Mouse (Mus musculus) layer of hippocampus, adult 2 months (tissue): Measurements from ENCODE around the gene Clec2e. TPM values are rescaled to one million over a fixed set of nuclear protein-coding genes. Genes with fewer than 3 reads are reported as not detected.
"Not testable (repeated sequence)": the region's sequence is repeated elsewhere in the genome, so short reads cannot be mapped to it uniquely, and the experiment has no call there.

Experiments
- DNase-seq, 2 experiments: peaks; one replicate each; pipeline ENCODE4 v3.0.0; 2022; ENCODE audit warnings: low spot score in 2 of 2
- H3K27ac ChIP-seq: fragments of 200-600 bp; 2 replicates; pipeline ENCODE4 v1.8.1; 2022
- H3K4me3 ChIP-seq: fragments of 200-600 bp; 2 replicates; pipeline ENCODE4 v1.8.1; 2022; ENCODE audit warnings: mild to moderate bottlenecking
- CTCF ChIP-seq: fragments of 200-600 bp; conservative IDR thresholded peaks from 2 replicates; pipeline ENCODE4 v1.8.1; 2022; ENCODE audit warnings: antibody characterized with exemption, mild to moderate bottlenecking, moderate library complexity
- long read RNA-seq, 2 experiments: library from polyadenylated mRNA; stranded (forward); transcript quantifications; one replicate each; pipeline ENCODE4 v2.0.0; 2021; ENCODE audit warnings: borderline mapping rate in 2 of 2
- total RNA-seq, 2 experiments: library from RNA; stranded (reverse); gene quantifications; 2 replicates each; pipeline ENCODE4 v1.2.3; 2021

Clec2e gene
- not detected for total RNA-seq
- long read RNA-seq, experiment 1 = 0 reads
- long read RNA-seq, experiment 2 = 0 reads

GRCm38 (mm10) chr6:129100794-129101193 lies at the start of gene Clec2e:
Clec2e (minus strand) TSS chr6:129100913.
- not testable (repeated sequence) for DNase-seq, H3K4me3 ChIP-seq, H3K27ac ChIP-seq

GRCm38 (mm10) chr6:129146812-129147211 lies 46.1 kb upstream of the Clec2e start:
- Histone ChIP-seq H3K4me3 (no peak overlapping the region), H3K27ac (no peak overlapping the region)
- no peak for DNase-seq
- TF ChIP-seq CTCF = no peak

- no peak for DNase-seq
- Histone ChIP-seq H3K4me3 (no peak overlapping the region), H3K27ac (no peak overlapping the region)
- no peak for TF ChIP-seq CTCF
Observed at GRCm38 (mm10) chr6:129132604-129133341, 32.1 kb upstream of the Clec2e start.

- Histone ChIP-seq H3K27ac (no peak overlapping the region), H3K4me3 (no peak overlapping the region)
- DNase-seq = no peak
- no peak for TF ChIP-seq CTCF
Observed at GRCm38 (mm10) chr6:129126861-129127260, 26.1 kb upstream of the Clec2e start.

- DNase-seq, H3K4me3 ChIP-seq, H3K27ac ChIP-seq: not testable (repeated sequence)
Observed at GRCm38 (mm10) chr6:129124531-129124930, 23.8 kb upstream of the Clec2e start.

GRCm38 (mm10) chr6:129116223-129116622 lies 15.5 kb upstream of the Clec2e start:
- Histone ChIP-seq H3K4me3 (no peak overlapping the region), H3K27ac (no peak overlapping the region)
- TF ChIP-seq CTCF = no peak
- DNase-seq = no peak

GRCm38 (mm10) chr6:129114237-129114636 lies 13.5 kb upstream of the Clec2e start:
- H3K4me3 ChIP-seq, H3K27ac ChIP-seq, DNase-seq: not testable (repeated sequence)

- no peak overlapping the region for H3K4me3 ChIP-seq
- no peak for TF ChIP-seq CTCF
Observed at GRCm38 (mm10) chr6:129113769-129114168, 13.1 kb upstream of the Clec2e start.

GRCm38 (mm10) chr6:129113030-129113673 lies 12.4 kb upstream of the Clec2e start:
- no peak for DNase-seq
- no peak for TF ChIP-seq CTCF
- no peak overlapping the region for H3K27ac ChIP-seq
- H3K4me3 ChIP-seq = no peak overlapping the region

More at GRCm38 (mm10) chr6:129113769-129114168, 13.1 kb upstream of the Clec2e start:
- no peak for DNase-seq
- no peak overlapping the region for H3K27ac ChIP-seq

- DNase-seq = no peak
- TF ChIP-seq CTCF = no peak
- Histone ChIP-seq H3K27ac (no peak overlapping the region), H3K4me3 (no peak overlapping the region)
Observed at GRCm38 (mm10) chr6:129112526-129112925, 11.8 kb upstream of the Clec2e start.

- no peak for TF ChIP-seq CTCF
- Histone ChIP-seq H3K4me3 (no peak overlapping the region), H3K27ac (no peak overlapping the region)
- no peak for DNase-seq
Observed at GRCm38 (mm10) chr6:129107916-129108315, 7.2 kb upstream of the Clec2e start.

- H3K4me3 ChIP-seq = no peak overlapping the region
- no peak for DNase-seq
- H3K27ac ChIP-seq = no peak overlapping the region
- TF ChIP-seq CTCF = no peak
Observed at GRCm38 (mm10) chr6:129102858-129103555, 2.3 kb upstream of the Clec2e start.

- H3K4me3 ChIP-seq = no peak overlapping the region
- DNase-seq = no peak
- H3K27ac ChIP-seq = no peak overlapping the region
- TF ChIP-seq CTCF = no peak
Observed at GRCm38 (mm10) chr6:129101604-129102003, 891 bp upstream of the Clec2e start.
